Mouse (Mus musculus) gastrocnemius, adult 8-10 months (tissue): ENCODE results near the gene Gmds. TPM values are rescaled to one million over a fixed set of nuclear protein-coding genes. Genes with fewer than 3 reads are reported as not detected.

ENCODE experiments used
- DNase-seq, 2 experiments: peaks; one replicate each; pipeline ENCODE4 v3.0.0; 2022; ENCODE audit warnings: low spot score in 2 of 2
- total RNA-seq, 4 experiments: library from RNA; stranded (reverse); gene quantifications; 2 replicates each; pipeline ENCODE4 v1.2.4; 2022

The Gmds gene
- total RNA-seq, 4 experiments from 2014 or later, result 0.94 to 2.6 (median 1.4) TPM

- no peak for DNase-seq
These were observed 541.2 kb downstream of the Gmds start for GRCm38 (mm10) chr13:31797346-31797745.

- no peak for DNase-seq
These were observed 545.4 kb downstream of the Gmds start for GRCm38 (mm10) chr13:31793163-31793562.

GRCm38 (mm10) chr13:31792480-31793132 lies 545.9 kb downstream of the Gmds start:
- DNase-seq, result no peak

DNA sequence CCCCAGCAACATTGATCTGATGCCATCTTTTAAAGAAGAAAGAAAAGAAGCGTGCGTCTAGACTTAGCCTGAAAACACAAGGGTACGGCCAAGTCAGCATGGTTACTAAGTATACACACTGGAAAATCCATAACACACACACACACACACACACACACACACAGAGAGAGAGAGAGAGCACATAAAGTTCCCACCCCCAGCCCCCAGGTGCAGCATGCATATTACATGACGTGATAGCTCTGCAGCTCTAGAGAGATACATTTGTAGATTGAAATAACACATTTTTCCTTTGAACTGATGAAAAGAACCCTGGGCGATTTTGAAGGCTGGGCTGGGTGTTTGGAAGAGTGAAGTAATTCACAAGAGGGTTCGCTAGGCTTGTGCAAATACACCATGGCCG lies 553.8 kb downstream of the Gmds start:
- no peak for DNase-seq

GRCm38 (mm10) chr13:31782063-31782462 lies 556.5 kb downstream of the Gmds start:
- no peak for DNase-seq

DNA sequence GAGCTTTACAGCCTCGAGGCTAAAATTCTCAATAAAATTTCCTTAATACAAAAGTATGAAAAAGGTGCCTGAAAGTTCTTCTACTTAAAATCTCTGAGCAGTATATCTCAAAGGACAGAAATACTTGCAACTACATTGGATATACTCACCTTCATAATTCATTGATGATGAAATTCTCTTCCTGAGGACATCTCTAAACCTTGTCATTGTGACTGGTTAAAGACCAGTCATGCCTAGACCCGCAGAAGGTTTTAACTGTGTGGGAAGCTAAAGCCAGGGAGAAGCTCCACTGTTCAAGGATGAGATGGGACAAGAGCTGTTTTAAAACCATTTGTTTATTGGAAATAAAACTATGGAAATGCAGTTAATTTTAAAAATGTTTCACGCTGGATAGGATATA lies 558.2 kb downstream of the Gmds start:
- no peak for DNase-seq

GRCm38 (mm10) chr13:31779281-31779981 lies 559.1 kb downstream of the Gmds start:
- DNase-seq, result no peak

GRCm38 (mm10) chr13:31775762-31776161 lies 562.8 kb downstream of the Gmds start:
- DNase-seq, result no peak

DNA sequence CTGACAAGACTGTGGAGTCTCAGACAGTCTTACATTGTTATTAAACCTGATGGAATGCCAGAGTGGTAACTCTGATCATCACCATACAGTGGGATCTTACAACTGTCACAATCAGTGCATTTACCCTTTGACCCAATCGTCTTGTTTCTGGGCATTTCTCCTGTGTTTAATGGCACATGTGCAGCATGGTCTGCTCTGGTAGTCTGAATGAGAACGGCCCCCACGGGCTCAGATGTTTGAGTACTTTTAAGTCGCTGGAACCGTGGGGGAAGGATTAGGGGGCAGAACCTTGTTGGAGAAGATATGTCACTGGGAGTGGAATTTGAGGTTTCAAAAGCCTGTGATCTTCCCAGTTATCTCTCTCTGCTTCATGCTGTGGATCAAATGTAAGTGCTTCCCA lies 565.7 kb downstream of the Gmds start:
- DNase-seq, result no peak
